Mouse (Mus musculus): Measurements from ENCODE around the gene A830005F24Rik. TPM values are rescaled to one million over a fixed set of nuclear protein-coding genes. Genes with fewer than 3 reads are reported as not detected.
"Not testable (repeated sequence)": the region's sequence is repeated elsewhere in the genome, so short reads cannot be mapped to it uniquely, and the experiment has no call there.

A830005F24Rik gene
- total RNA-seq (2021) = not detected

DNA sequence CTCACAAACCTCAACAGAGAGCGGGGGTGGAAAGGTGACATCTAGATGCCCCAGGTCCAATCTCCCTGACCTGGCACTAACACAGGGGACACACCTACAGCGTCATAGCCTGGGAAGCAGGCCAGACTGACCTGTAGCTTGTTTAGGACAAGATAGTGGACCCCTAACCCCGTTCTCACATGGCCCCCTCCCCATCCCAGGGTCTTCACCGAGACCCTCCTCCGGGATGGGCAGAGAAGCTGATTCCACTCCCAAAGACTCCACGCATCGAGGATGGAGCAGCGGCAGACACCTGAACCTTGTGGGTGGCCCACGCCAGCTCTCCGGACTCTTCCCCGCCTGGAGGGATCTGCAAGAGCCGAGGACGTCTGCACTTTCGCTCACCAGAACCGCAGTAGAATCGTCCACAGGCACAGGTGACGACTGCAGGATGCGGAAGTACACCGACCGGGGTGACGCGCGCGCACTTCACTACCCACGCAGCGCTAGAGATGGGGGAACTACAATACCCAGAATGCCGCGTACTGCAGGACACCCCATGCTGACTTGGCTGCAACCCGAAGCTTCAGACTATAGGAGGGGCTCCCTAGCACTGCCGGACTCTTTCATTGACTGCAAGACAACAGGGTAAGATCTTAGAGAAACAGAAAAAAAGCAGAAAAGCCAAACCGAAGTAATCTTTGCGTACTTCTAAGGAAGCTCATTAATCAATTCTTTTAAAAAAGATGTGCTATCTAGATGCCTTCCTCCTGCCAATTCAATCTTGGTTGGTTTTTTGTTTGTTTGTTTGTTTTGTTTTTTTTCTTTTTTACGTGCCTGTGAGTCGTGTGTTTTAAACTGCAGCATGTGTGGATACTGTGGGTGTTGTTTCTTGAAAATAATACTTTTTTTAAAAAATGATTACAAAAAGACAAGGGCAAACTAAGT, at the start of gene A830005F24Rik, which contains the start of gene Zfp169:
TSS of gene A830005F24Rik (plus strand) at position 568 of the 927 bp plus-strand sequence.
TSS of gene Zfp169 (minus strand) at position 449 of the 927 bp plus-strand sequence.
- DNase-seq = peak; percentile 84 to 86
- intact Hi-C loops (cut with DNase I) = no loop called here

- DNase-seq = peak; percentile 76 to 87
- intact Hi-C loops (cut with DNase I) = loop anchor here (1.0 to 10.0 kb wide), 5 partner anchors 192 to 1163 kb away; no protein-coding TSS in a partner anchor
Observed at GRCm38 (mm10) chr13:48464170-48464569, 49.2 kb upstream of the A830005F24Rik start.

DNA sequence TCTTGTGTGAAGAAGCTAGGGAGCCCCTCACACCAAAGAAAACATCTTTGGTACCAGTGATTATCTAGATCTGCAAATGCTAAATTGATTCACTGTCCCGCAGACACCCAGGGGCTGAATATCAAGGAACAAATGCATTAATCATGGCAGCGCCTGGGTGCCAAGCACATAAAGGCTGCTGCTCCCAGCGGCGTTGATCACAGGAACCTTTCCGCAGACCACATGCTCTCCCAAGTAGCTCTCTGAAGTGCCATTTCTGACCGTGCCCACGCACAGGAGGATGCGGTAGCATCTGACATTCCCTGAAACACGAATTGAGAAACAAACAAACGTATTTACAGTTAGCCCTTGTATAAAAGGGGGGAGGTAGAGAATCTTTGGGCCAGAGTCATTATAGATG, 47.2 kb upstream of the A830005F24Rik start:
- DNase-seq = no peak
- intact Hi-C loops (cut with DNase I) = loop anchor here (10.0 kb wide), 1 partner anchor 231 kb away; no protein-coding TSS in a partner anchor

GRCm38 (mm10) chr13:48468656-48469180, 44.7 kb upstream of the A830005F24Rik start:
- no peak for DNase-seq
- intact Hi-C loops (cut with DNase I) = loop anchor here (10.0 kb wide), 1 partner anchor 234 kb away; no protein-coding TSS in a partner anchor

DNA sequence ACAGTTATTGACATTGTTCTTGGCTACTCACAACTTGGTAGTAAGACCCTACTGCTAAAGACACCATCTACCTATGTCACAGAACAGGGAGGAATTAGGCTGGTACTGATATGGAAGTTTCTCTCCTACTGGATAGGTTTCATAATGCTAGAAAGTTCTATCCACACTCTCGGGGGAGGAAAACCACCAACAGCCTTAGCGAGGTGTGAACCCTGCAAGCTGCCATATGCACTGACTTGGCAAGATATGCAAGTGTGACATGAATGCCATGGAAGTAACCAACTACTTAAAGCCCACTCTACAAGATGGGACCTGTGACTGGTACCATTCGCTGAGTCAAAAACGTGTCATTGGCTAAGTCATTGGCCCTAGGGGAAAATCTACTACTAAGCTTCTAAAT, 29.8 kb upstream of the A830005F24Rik start:
- intact Hi-C loops (cut with DNase I) = no loop called here

DNA sequence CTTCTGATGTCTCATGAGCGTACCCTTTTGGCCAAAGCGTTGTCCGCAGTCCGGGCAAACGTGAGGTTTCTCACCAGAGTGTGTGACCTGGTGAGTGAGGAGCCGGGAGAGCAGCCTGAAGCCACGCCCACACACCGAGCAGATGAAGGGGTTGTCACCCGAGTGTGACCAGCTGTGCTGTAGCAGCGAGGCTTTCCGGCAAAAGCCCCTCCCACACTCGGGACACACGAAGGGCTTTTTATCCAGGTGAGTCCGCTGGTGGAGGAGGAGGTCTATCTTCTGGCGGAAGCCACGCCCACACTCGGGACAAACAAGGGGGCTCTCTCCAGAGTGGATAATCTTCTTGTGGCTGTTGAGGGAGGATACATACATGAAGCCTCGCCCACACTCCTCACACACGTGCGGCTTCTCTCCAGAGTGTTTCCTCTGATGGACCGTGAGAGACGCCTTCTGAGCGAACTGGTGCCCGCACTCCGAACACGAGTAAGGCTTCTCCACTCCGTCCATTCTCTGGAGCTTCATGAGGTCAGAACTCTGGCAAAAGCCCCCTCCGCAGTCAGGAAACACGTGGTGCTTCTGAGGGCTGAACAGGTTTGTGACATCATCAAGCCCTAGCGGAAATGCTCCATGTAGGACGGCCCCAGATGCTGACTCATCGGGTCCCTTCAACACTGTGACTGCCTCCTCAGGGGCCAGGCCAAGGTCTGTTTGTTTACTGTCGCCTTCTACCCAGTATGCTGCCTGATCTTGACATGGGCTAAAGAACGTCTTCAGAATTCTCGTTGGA, 22.8 kb upstream of the A830005F24Rik start:
- intact Hi-C loops (cut with DNase I) = no loop called here
- no peak for DNase-seq

More for the DNA sequence above, 29.8 kb upstream of the A830005F24Rik start:
- no peak for DNase-seq

DNA sequence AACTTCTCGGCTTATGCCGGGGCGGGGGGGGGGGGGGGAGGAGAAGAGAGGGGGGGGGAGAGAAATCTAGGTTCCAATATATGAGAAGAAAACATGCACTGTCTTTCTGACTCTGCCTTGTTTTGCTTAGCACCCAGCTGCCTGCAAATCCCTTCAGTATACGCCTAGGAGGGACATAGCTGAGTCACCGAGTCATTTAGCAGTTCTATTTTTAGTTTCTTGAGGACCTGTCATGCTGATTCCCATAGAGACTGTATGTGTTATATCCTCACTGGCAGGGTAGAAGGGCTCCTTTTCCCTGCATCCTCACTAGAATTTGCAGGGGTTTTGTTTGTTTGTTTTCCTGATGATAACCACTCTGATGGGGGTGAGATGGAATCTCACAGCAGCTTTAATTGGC, 20.2 kb upstream of the A830005F24Rik start:
- intact Hi-C loops (cut with DNase I) = no loop called here
- DNase-seq = peak; percentile 43 to 46

- intact Hi-C loops (cut with DNase I) = no loop called here
- peak; percentile 49 to 74 for DNase-seq
Observed at GRCm38 (mm10) chr13:48497693-48498221, 15.6 kb upstream of the A830005F24Rik start.

DNA sequence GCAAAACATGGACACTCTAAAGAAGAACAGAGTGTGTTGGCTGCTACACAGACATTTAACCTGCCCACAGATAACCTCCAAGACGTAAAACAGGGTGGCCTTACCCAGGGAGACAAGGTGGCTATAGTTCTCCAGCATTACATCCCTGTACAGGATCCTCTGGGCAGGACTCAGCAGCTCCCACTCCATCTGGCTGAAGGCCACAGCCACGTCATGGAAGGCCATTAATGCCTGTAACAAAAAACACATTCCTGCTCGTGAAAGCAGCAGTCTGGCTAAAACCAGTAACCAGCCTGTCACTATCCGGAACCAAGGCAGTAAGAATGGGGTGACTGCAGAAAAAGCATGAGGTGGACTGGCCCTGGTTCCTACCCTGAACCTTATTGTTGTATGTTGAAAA, 14.7 kb upstream of the A830005F24Rik start:
- peak; percentile 30 to 52 for DNase-seq
- intact Hi-C loops (cut with DNase I) = no loop called here

- no peak for DNase-seq
- intact Hi-C loops (cut with DNase I) = no loop called here
Observed at GRCm38 (mm10) chr13:48502422-48502821, 10.9 kb upstream of the A830005F24Rik start.

DNA sequence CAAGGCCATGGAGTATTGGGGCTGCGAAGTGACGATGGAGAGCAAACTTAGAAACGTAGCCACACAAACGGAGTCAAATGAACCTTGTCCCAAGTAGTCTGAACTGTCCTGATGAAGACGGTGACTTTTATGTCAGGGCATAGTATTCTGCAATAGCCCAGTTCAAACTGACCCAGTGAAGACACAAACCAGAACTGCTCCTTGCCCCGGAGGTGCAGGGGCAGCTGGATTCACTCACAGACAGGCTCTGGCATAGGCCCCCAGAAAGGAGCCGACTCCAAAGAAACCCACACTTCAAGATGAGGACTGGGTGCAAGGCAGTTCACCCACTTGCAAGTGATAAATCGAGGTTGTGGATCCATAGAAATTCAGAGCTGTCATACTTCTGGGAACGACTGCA, 4.7 kb upstream of the A830005F24Rik start:
- no peak for DNase-seq
- intact Hi-C loops (cut with DNase I) = no loop called here

DNA sequence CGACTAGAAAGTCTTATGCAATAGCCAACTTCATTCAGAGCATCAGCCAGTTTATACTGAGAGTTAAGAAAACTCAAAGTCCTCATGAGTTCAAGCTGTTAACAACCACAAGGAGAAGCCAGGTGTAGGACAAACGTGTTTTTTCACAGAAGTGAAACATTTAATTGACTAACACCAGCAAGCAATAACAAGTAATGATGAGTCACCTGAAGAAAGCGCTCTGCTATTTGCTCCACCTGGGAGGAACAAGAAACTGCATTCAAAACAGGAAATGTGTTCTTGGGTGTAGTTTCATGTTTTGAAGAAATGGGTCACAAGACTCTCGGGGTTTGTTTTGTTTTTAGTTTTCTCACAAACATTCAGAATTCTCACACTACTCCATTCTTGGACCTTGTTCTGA, 2.5 kb downstream of the A830005F24Rik start:
- intact Hi-C loops (cut with DNase I) = no loop called here
- no peak for DNase-seq

DNA sequence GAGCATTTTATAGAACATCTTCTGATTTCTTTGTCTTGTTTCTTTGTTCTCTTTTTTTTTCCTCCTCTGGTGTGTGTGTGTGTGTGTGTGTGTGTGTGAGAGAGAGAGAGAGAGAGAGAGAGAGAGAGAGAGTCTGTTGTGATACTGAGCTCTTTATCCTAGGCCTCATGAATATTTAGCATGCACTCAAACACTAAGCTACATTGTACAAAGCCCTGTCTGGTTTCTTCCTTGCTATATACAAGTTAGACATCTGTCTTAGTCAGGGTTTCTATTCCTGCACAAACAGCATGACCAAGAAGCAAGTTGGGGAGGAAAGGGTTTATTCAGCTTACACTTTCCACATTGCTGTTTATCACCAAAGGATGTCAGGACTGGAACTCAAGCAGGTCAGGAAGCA, 5.8 kb downstream of the A830005F24Rik start:
- DNase-seq; intact Hi-C loops (cut with DNase I): not testable (repeated sequence)

DNA sequence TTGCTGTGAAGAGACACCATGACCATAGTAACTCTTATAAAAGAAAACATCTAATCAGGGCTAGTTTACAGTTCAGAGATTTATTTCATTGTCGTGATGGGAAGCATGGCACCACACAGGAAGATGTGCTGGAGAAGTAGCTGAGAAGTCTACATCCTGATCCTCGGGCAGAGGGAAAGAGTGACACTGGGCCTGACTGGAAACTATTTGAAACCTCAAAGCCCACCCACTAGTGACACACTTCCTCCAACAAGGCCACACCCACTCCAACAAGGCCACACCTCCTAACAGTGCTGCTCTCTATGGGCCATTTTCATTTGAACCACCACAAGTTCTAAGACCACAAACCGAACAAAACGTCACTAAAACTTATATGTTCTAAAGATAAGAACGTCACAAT, 12.4 kb downstream of the A830005F24Rik start:
- intact Hi-C loops (cut with DNase I) = loop anchor here (10.0 kb wide), 1 partner anchor 279 kb away; no protein-coding TSS in a partner anchor
- DNase-seq = no peak

DNA sequence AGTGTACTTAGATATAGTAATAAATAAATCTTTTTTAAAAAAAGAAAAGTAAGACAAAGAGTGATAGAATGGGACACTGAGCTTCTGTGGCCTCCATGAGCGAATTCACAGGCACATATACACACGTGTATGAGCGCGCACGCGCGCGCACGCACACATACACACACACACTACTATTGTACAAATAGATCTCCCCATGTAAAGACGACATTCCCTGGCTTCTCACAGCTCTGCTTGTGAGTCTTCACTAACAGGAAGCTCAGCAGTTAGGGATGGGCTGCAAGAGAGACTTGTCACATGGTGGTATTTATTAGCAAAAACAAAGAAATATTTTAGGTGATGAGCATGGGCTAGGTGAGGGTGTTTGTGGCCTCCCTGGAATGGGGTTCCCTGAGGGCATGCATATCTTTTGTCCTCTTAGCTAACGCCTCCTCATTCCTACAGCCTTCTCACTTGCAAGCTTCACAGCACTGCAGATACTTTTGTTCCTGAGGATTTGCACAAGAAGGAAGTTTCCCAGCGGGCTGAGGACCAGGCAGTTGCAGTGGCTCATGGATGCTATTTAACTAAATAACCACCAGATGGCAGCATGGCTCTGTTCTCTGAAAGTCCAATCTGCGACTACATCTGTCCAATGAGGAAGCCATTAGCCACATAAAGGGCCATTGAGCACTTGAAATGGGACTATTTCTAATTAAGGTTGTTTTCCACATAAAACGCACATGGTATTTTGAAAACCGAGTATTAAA, 14.9 kb downstream of the A830005F24Rik start:
- intact Hi-C loops (cut with DNase I) = loop anchor here (1.0 to 10.0 kb wide), 3 partner anchors 17 to 277 kb away; no protein-coding TSS in a partner anchor
- peak; percentile 82 to 83 for DNase-seq

DNA sequence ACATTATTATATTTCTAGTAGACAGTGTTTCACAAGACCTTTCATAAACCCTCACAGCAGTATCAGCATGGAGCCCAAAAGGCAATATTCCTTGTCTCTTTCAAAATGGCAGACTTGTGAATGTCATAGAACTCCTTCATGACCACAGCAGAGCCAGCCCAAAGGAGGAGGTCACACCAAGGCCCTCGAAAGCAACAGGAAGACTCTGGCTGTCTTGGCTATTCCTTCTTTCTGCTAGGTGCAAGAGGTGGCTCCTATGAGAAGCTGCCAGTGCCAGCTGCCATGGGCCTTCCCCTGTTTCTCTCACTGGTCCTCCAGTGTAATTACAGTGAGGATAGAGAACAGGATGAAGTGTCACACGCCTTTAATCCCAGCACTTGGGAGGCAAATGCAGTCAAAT, 15.7 kb downstream of the A830005F24Rik start:
- no peak for DNase-seq
- intact Hi-C loops (cut with DNase I) = loop anchor here (1.0 to 10.0 kb wide), 3 partner anchors 16 to 276 kb away; no protein-coding TSS in a partner anchor

DNA sequence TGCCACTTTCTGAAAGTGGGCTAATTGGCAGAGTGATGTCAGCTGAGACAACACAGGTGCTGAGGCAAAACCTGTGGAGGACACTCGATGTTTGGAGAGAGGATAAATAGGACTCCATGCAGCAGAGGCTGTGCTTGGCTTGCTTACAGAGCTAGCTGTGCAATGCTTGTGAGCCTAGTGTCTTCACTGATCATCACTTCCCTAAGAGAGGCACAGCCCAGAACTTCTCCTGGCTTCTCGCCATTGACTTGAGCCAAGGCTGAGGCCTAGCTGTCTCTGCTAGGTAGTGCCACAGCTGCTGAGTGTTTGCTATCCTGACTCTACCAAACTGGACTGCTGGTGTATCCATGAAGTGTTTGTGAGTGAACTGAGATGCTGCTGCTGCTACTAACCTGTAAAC, 17.3 kb downstream of the A830005F24Rik start:
- intact Hi-C loops (cut with DNase I) = loop anchor here (10.0 kb wide), 1 partner anchor 434 kb away; the partner anchor contains the start of gene Fam120a

GRCm38 (mm10) chr13:48531448-48531847, 18.1 kb downstream of the A830005F24Rik start:
- intact Hi-C loops (cut with DNase I) = loop anchor here (10.0 kb wide), 1 partner anchor 433 kb away; the partner anchor contains the start of gene Fam120a

More for the DNA sequence above, 17.3 kb downstream of the A830005F24Rik start:
- DNase-seq = peak; percentile 54 to 57

GRCm38 (mm10) chr13:48533441-48533840, 20.1 kb downstream of the A830005F24Rik start:
- no peak for DNase-seq
- intact Hi-C loops (cut with DNase I) = loop anchor here (10.0 kb wide), 1 partner anchor 431 kb away; the partner anchor contains the start of gene Fam120a

More at GRCm38 (mm10) chr13:48531448-48531847, 18.1 kb downstream of the A830005F24Rik start:
- no peak for DNase-seq

Data from heart, postnatal 10 days (tissue).